Mouse (Mus musculus) liver, embryonic 14.5 days (tissue): ENCODE data around the gene Slc25a13.

Experiments used
- CTCF ChIP-seq: IDR thresholded peaks from 2 replicates; pipeline ENCODE4 v1.5.1; 2016; ENCODE audit warnings: antibody characterized with exemption, low read depth, control low read depth
- EP300 ChIP-seq: IDR thresholded peaks from 2 replicates; pipeline ENCODE4 v1.6.1; 2016; ENCODE audit warnings: antibody characterized with exemption, low read depth

DNA sequence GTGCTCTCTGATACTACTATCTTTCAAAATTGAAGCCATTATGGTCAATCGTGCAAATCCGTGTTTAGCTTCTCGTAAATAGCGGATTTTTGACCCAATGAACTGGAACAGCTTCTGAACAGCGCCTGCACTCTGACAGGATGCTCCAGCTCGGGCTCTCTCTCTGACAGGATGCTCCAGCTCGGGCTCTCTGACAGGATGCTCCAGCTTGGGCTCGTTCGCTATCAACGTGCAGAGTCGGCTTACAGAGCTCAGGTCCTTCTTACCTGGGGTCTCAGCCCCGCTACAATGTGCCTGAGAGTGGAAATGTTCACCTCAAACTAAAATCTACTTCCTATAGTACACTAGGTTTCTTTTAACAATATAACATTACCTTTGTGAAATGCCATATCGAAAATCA is 71.6 kb downstream of the Slc25a13 start:
- TF ChIP-seq CTCF (no peak), EP300 (no peak)
